In genomic region chr2:156990727-156991431, GRCm38 (mm10) we compare ENCODE assay signal across 8 mouse cellular contexts. TPM values are rescaled to one million over a fixed set of nuclear protein-coding genes. Genes with fewer than 3 reads are reported as not detected.
DNase-seq lines count a peak whose midpoint lies in the region; ATAC-seq and TF ChIP-seq lines count a peak whose summit lies in the region.

No protein-coding gene starts in this region.

- TF ChIP-seq EP300 in ES-Bruce4 (IDR thresholded peaks at IDR 0.05; ENCODE audit: insufficient read depth, low read depth, low read length), result no peak

- H3K4me3 ChIP-seq in ES-Bruce4 (ENCODE audit: low read depth, low read length), result peak overlapping the region; percentile 72
- peak overlapping the region; percentile 87 for H3K4me3 ChIP-seq in embryonic facial prominence, embryonic 12.5 days
- peak overlapping the region; percentile 94 for H3K4me3 ChIP-seq in liver, embryonic 13.5 days (replicated peaks)
- peak overlapping the region; percentile 80 for H3K4me3 ChIP-seq in stomach, embryonic 16.5 days (replicated peaks; ENCODE audit: low read length)

- no peaks in the 10 kb centered on the region for H3K9me3 ChIP-seq in ES-Bruce4 (replicated peaks; ENCODE audit: control insufficient read depth, insufficient read depth, low read length, poor library complexity, severe bottlenecking)
- no peaks in the 10 kb centered on the region for H3K9me3 ChIP-seq in embryonic facial prominence, embryonic 12.5 days
- no peaks in the 10 kb centered on the region for H3K9me3 ChIP-seq in liver, embryonic 13.5 days (replicated peaks)
- no peaks in the 10 kb centered on the region for H3K9me3 ChIP-seq in stomach, embryonic 16.5 days (replicated peaks; ENCODE audit: control insufficient read depth, low read length)

- intact Hi-C loops in gastrocnemius, postnatal 14 days (cut with DNase I; ENCODE audit: low total_unique reads), result no loop called here
- intact Hi-C loops in gastrocnemius, postnatal 36 days (cut with DNase I), result loop anchor here (5.0 to 10.0 kb wide), 2 partner anchors 34 to 186 kb away; no protein-coding TSS in a partner anchor

- H3K4me2 ChIP-seq in embryonic facial prominence, embryonic 12.5 days (replicated peaks), result peak overlapping the region; percentile 87
- H3K4me2 ChIP-seq in liver, embryonic 13.5 days, result peak overlapping the region; percentile 81
- peak overlapping the region; percentile 99 for H3K4me2 ChIP-seq in stomach, embryonic 16.5 days (ENCODE audit: low read depth, low read length)

- no peak for ATAC-seq in embryonic facial prominence, embryonic 12.5 days (ENCODE audit: insufficient number of reproducible peaks, insufficient read depth, low FRiP score, low TSS enrichment)
- ATAC-seq in liver, embryonic 13.5 days (ENCODE audit: low read depth), result no peak
- no peak for ATAC-seq in stomach, embryonic 16.5 days (ENCODE audit: insufficient read depth, low FRiP score)

- TF ChIP-seq CTCF in ES-Bruce4 (IDR thresholded peaks at IDR 0.05; ENCODE audit: low read depth, low read length), result no peak

- H3K36me3 ChIP-seq in ES-Bruce4 (ENCODE audit: control insufficient read depth, insufficient read depth, low read length, poor library complexity, severe bottlenecking), result peaks cover 8% of the 10 kb centered on the region
- H3K36me3 ChIP-seq in embryonic facial prominence, embryonic 12.5 days, result peaks cover 15% of the 10 kb centered on the region
- peaks cover 26% of the 10 kb centered on the region for H3K36me3 ChIP-seq in liver, embryonic 13.5 days
- no peaks in the 10 kb centered on the region for H3K36me3 ChIP-seq in stomach, embryonic 16.5 days (ENCODE audit: control insufficient read depth, insufficient read depth, low read length)

- WGBS in embryonic facial prominence, embryonic 12.5 days, result 2% methylated on average over 16 of the region's 16 CpGs
- 3% methylated on average over 16 of the region's 16 CpGs for whole genome bisulfite sequencing in liver, embryonic 13.5 days (ENCODE audit: insufficient replicate concordance)
- WGBS in stomach, embryonic 16.5 days, result 6% methylated on average over 16 of the region's 16 CpGs

- DNase-seq in gastrocnemius, postnatal 14 days, result peak; percentile 4
- DNase-seq in gastrocnemius, postnatal 36 days, result no peak
- peak; percentile 59 for DNase-seq in induced T-regulatory cell, adult 2 months (ENCODE audit: low read depth)
- peak; percentile 10 for DNase-seq in liver, embryonic 13.5 days
- DNase-seq in ovary, postnatal 36 days (ENCODE audit: low spot score), result no peak

- no peak for TF ChIP-seq POLR2A in ES-Bruce4 (IDR thresholded peaks at IDR 0.05; ENCODE audit: insufficient read depth, low read length)

- H3K27me3 ChIP-seq in ES-Bruce4 (ENCODE audit: control insufficient read depth, insufficient read depth, low read length, poor library complexity, severe bottlenecking), result no peaks in the 10 kb centered on the region
- H3K27me3 ChIP-seq in embryonic facial prominence, embryonic 12.5 days, result no peaks in the 10 kb centered on the region
- H3K27me3 ChIP-seq in liver, embryonic 13.5 days, result no peaks in the 10 kb centered on the region
- H3K27me3 ChIP-seq in stomach, embryonic 16.5 days (ENCODE audit: control insufficient read depth, insufficient read depth, low read length), result no peaks in the 10 kb centered on the region

- peak overlapping the region; percentile 61; the same call in 1 of the 2 replicates for H3K9ac ChIP-seq in ES-Bruce4 (ENCODE audit: low read depth, poor library complexity, severe bottlenecking)
- peak overlapping the region; percentile 90 for H3K9ac ChIP-seq in embryonic facial prominence, embryonic 12.5 days
- peak overlapping the region; percentile 96 for H3K9ac ChIP-seq in liver, embryonic 13.5 days
- peak overlapping the region; percentile 89 for H3K9ac ChIP-seq in stomach, embryonic 16.5 days (ENCODE audit: low read length)

- H3K27ac ChIP-seq in ES-Bruce4 (ENCODE audit: insufficient read depth, low read length), result no peak overlapping the region
- H3K27ac ChIP-seq in embryonic facial prominence, embryonic 12.5 days, result no peak overlapping the region
- peak overlapping the region; percentile 92 for H3K27ac ChIP-seq in liver, embryonic 13.5 days
- no peak overlapping the region for H3K27ac ChIP-seq in stomach, embryonic 16.5 days (ENCODE audit: low read length)

- no peaks in the 10 kb centered on the region for H3K4me1 ChIP-seq in ES-Bruce4 (ENCODE audit: control insufficient read depth, insufficient read depth, low read length)
- peaks cover 10% of the 10 kb centered on the region for H3K4me1 ChIP-seq in embryonic facial prominence, embryonic 12.5 days
- H3K4me1 ChIP-seq in liver, embryonic 13.5 days (replicated peaks), result peaks cover 53% of the 10 kb centered on the region
- H3K4me1 ChIP-seq in stomach, embryonic 16.5 days (ENCODE audit: control insufficient read depth, insufficient read depth, low read length), result peaks cover 19% of the 10 kb centered on the region

RNA-seq across cellular contexts. Expression of gene Ndrg3, which starts 1.0 kb away (rescaled TPM):
- 10 to 100 TPM; 23.3 to 25.2 TPM for total RNA-seq in gastrocnemius, postnatal 14 days (2021)
- 10 to 100 TPM; 25.1 TPM for total RNA-seq in gastrocnemius, postnatal 36 days (2021)
- polyA plus RNA-seq in ES-Bruce4 (2011; ENCODE audit: insufficient read depth, insufficient read length, low read depth, missing spikeins), result 56.8 and 61.7 TPM in 2 replicates
- 45.3 and 46.1 TPM in 2 replicates for polyA plus RNA-seq in embryonic facial prominence, embryonic 12.5 days (2016; fragmentation: Nextera tagmentation; extraction: Ambion mirVana)
- polyA plus RNA-seq in liver, embryonic 13.5 days (2015; fragmentation: Nextera tagmentation; extraction: Ambion mirVana), result 41.1 and 45.2 TPM in 2 replicates
- 41.9 and 44.5 TPM in 2 replicates for polyA plus RNA-seq in stomach, embryonic 16.5 days (2015; fragmentation: Nextera tagmentation; extraction: Ambion mirVana)

RNA-seq across cellular contexts. Expression of gene Dsn1, which starts 16.1 kb away (rescaled TPM):
- total RNA-seq in gastrocnemius, postnatal 14 days (2021), result 1 to 10 TPM; 2.7 to 3.5 TPM
- 1 to 10 TPM; 1.2 to 1.3 TPM for total RNA-seq in gastrocnemius, postnatal 36 days (2021)
- 33.3 and 40.8 TPM in 2 replicates for polyA plus RNA-seq in ES-Bruce4 (2011; ENCODE audit: insufficient read depth, insufficient read length, low read depth, missing spikeins)
- 45.1 and 49.6 TPM in 2 replicates for polyA plus RNA-seq in embryonic facial prominence, embryonic 12.5 days (2016; fragmentation: Nextera tagmentation; extraction: Ambion mirVana)
- polyA plus RNA-seq in liver, embryonic 13.5 days (2015; fragmentation: Nextera tagmentation; extraction: Ambion mirVana), result 29.7 and 37.3 TPM in 2 replicates
- polyA plus RNA-seq in stomach, embryonic 16.5 days (2015; fragmentation: Nextera tagmentation; extraction: Ambion mirVana), result 28.5 and 28.6 TPM in 2 replicates

Comparison
In these comparisons a context has a peak if more than half of its experiments do, and no peak if none do; other contexts are left out.
1. DNase-seq: peak in gastrocnemius, postnatal 14 days (single experiment), induced T-regulatory cell, adult 2 months (single experiment) and liver, embryonic 13.5 days (single experiment); none in gastrocnemius, postnatal 36 days (0 of 2) and ovary, postnatal 36 days (single experiment).
2. Peak in every context shown above with its lines, with median percentiles within 50 percentile points of each other: H3K4me3 ChIP-seq, H3K9ac ChIP-seq and H3K4me2 ChIP-seq.